Mouse (Mus musculus): ENCODE results near the gene Cdc42ep3. TPM values are rescaled to one million over a fixed set of nuclear protein-coding genes. Genes with fewer than 3 reads are reported as not detected.

Gene Cdc42ep3
- polyA plus RNA-seq, 1 experiment from 2014 or later, result 41.0 TPM

DNA sequence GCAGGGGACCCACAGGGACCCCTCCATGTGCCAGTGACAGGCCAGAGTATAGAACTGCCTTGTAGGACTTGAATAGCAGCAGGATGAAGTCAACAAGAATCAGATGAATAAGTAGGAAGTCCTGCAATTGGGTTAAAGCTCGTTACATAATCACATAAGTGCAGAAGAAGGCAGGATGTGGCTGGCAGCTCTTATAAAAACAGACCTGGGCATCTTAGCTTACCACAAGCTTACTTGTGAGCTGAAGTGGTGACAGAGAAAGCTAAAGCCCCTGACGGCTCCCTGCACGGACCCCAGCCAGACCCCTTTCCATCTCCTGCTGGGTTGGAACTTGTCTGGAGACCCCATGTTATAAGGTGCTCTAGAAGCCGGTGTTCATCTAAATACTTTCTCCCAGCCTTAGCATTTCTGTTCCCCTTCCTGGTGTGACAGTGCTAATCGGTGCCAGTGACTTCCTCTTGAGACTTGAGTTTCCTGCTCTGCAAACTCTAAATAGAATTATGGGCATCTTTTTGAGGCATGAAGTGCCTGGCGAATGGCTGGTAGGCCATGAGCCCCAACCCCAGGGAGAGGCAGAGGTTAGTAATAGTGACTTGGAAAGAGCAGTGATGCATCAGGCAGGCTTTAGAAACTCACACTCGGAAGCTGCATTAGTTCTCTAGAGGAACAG is 6.8 kb downstream of the Cdc42ep3 start:
- no peak overlapping the region for H3K4me3 ChIP-seq (ENCODE audit: low read depth, low read length)
- no peak for TF ChIP-seq CTCF (IDR thresholded peaks at IDR 0.05; ENCODE audit: low read depth)
- no peak overlapping the region for H3K9ac ChIP-seq (ENCODE audit: low read depth, low read length)
- no peak for ATAC-seq
- no peak overlapping the region for H3K27ac ChIP-seq (ENCODE audit: low read depth, low read length)
- WGBS, result 80% methylated on average over 7 of the region's 7 CpGs
- no peaks in the 10 kb centered on the region for H3K27me3 ChIP-seq (replicated peaks; ENCODE audit: control insufficient read depth, insufficient read depth, low read length)
- H3K36me3 ChIP-seq (ENCODE audit: control insufficient read depth, insufficient read depth), result no peaks in the 10 kb centered on the region
- H3K4me2 ChIP-seq (replicated peaks; ENCODE audit: low read depth), result no peak overlapping the region
- H3K4me1 ChIP-seq (replicated peaks; ENCODE audit: control insufficient read depth, insufficient read depth, low read length), result no peaks in the 10 kb centered on the region; the same call in 1 of the 2 replicates
- no peaks in the 10 kb centered on the region for H3K9me3 ChIP-seq (ENCODE audit: control insufficient read depth)

DNA sequence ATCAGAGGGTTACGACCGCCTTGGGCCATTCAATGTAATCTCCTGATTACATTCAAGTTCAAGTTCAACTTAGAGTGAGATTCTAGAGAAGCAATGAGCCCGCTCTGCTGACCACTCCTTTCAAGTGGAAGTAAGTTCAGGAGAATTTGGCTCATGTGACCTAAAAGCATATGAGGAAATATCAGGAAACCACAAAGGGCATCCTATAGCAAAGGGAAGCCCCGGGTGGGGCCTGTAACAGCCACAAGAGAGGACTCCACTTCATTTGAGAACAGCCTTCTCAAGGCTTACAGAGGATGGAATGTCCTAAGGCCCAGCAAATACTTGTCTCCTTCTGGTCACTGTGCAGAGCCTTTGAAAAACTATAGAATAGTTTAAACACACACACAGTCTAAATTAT is 7.6 kb downstream of the Cdc42ep3 start:
- no peak for TF ChIP-seq CTCF (IDR thresholded peaks at IDR 0.05; ENCODE audit: low read depth)
- Histone ChIP-seq H3K36me3 (ENCODE audit: control insufficient read depth, insufficient read depth) (no peaks in the 10 kb centered on the region), H3K9me3 (ENCODE audit: control insufficient read depth) (no peaks in the 10 kb centered on the region), H3K27me3 (replicated peaks; ENCODE audit: control insufficient read depth, insufficient read depth, low read length) (no peaks in the 10 kb centered on the region), H3K4me2 (replicated peaks; ENCODE audit: low read depth) (no peak overlapping the region), H3K4me1 (replicated peaks; ENCODE audit: control insufficient read depth, insufficient read depth, low read length) (no peaks in the 10 kb centered on the region; the same call in 1 of the 2 replicates), H3K9ac (ENCODE audit: low read depth, low read length) (no peak overlapping the region), H3K27ac (ENCODE audit: low read depth, low read length) (no peak overlapping the region), H3K4me3 (ENCODE audit: low read depth, low read length) (no peak overlapping the region)
- ATAC-seq, result no peak
- 63% methylated on average over 4 of the region's 4 CpGs for WGBS

DNA sequence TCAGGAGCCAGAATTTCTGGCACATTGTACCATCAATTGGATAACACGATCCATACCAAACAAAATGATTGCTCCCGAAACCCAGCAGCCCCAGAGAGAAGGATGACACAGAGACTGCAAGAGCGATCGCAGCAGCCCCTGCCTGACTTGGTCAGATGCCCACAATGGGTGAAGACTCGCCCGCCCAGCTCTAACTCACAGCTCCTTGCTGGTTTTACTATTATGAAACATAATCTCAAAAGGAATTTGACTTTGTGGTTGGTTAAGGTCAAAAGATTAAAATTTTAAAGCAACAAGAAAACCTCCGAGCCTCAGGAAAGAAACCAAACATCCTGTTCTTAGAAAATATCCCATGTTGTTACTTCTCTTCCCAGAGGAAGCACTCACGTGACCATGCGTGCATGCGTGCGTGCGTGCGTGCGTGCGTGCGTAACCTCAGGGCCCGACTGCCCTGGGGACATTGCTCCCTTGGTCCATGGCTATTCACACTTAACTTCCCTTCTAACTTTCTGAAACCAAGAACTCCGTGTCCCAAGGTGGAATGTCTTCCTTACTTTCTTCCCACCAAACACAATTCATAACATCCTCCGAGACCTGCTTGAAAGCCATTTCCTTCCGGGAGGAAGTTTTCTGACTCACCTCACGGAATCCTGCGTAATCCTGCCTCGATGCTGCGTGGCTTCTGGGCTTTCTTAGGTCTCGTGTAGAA is 9.7 kb downstream of the Cdc42ep3 start:
- Histone ChIP-seq H3K27ac (ENCODE audit: low read depth, low read length) (no peak overlapping the region), H3K36me3 (ENCODE audit: control insufficient read depth, insufficient read depth) (no peaks in the 10 kb centered on the region), H3K9me3 (ENCODE audit: control insufficient read depth) (no peaks in the 10 kb centered on the region), H3K4me3 (ENCODE audit: low read depth, low read length) (no peak overlapping the region), H3K27me3 (replicated peaks; ENCODE audit: control insufficient read depth, insufficient read depth, low read length) (no peaks in the 10 kb centered on the region), H3K9ac (ENCODE audit: low read depth, low read length) (no peak overlapping the region), H3K4me2 (replicated peaks; ENCODE audit: low read depth) (no peak overlapping the region), H3K4me1 (replicated peaks; ENCODE audit: control insufficient read depth, insufficient read depth, low read length) (no peaks in the 10 kb centered on the region)
- no peak for ATAC-seq
- WGBS, result 91% methylated on average over 25 of the region's 25 CpGs
- no peak for TF ChIP-seq CTCF (IDR thresholded peaks at IDR 0.05; ENCODE audit: low read depth)

GRCm38 (mm10) chr17:79343334-79343946 is 11.5 kb downstream of the Cdc42ep3 start:
- Histone ChIP-seq H3K9me3 (ENCODE audit: control insufficient read depth) (no peaks in the 10 kb centered on the region), H3K4me3 (ENCODE audit: low read depth, low read length) (no peak overlapping the region), H3K27ac (ENCODE audit: low read depth, low read length) (no peak overlapping the region), H3K4me2 (replicated peaks; ENCODE audit: low read depth) (no peak overlapping the region), H3K9ac (ENCODE audit: low read depth, low read length) (no peak overlapping the region), H3K27me3 (replicated peaks; ENCODE audit: control insufficient read depth, insufficient read depth, low read length) (no peaks in the 10 kb centered on the region), H3K4me1 (replicated peaks; ENCODE audit: control insufficient read depth, insufficient read depth, low read length) (no peaks in the 10 kb centered on the region), H3K36me3 (ENCODE audit: control insufficient read depth, insufficient read depth) (no peaks in the 10 kb centered on the region)
- ATAC-seq, result no peak
- no peak for TF ChIP-seq CTCF (IDR thresholded peaks at IDR 0.05; ENCODE audit: low read depth)
- 59% methylated on average over 5 of the region's 5 CpGs for WGBS

GRCm38 (mm10) chr17:79342639-79343333 is 12.1 kb downstream of the Cdc42ep3 start:
- ATAC-seq, result no peak
- Histone ChIP-seq H3K27ac (ENCODE audit: low read depth, low read length) (no peak overlapping the region), H3K4me3 (ENCODE audit: low read depth, low read length) (no peak overlapping the region), H3K4me2 (replicated peaks; ENCODE audit: low read depth) (no peak overlapping the region), H3K36me3 (ENCODE audit: control insufficient read depth, insufficient read depth) (no peaks in the 10 kb centered on the region), H3K27me3 (replicated peaks; ENCODE audit: control insufficient read depth, insufficient read depth, low read length) (no peaks in the 10 kb centered on the region), H3K9me3 (ENCODE audit: control insufficient read depth) (no peaks in the 10 kb centered on the region), H3K4me1 (replicated peaks; ENCODE audit: control insufficient read depth, insufficient read depth, low read length) (no peaks in the 10 kb centered on the region), H3K9ac (ENCODE audit: low read depth, low read length) (no peak overlapping the region)
- 64% methylated on average over 3 of the region's 3 CpGs for WGBS
- no peak for TF ChIP-seq CTCF (IDR thresholded peaks at IDR 0.05; ENCODE audit: low read depth)

GRCm38 (mm10) chr17:79341946-79342470 is 12.9 kb downstream of the Cdc42ep3 start:
- no peaks in the 10 kb centered on the region for H3K9me3 ChIP-seq (ENCODE audit: control insufficient read depth)
- no peak for TF ChIP-seq CTCF (IDR thresholded peaks at IDR 0.05; ENCODE audit: low read depth)
- no peaks in the 10 kb centered on the region for H3K36me3 ChIP-seq (ENCODE audit: control insufficient read depth, insufficient read depth)
- H3K4me1 ChIP-seq (replicated peaks; ENCODE audit: control insufficient read depth, insufficient read depth, low read length), result no peaks in the 10 kb centered on the region
- no peak overlapping the region for H3K9ac ChIP-seq (ENCODE audit: low read depth, low read length)
- H3K27me3 ChIP-seq (replicated peaks; ENCODE audit: control insufficient read depth, insufficient read depth, low read length), result no peaks in the 10 kb centered on the region
- no peak overlapping the region for H3K4me2 ChIP-seq (replicated peaks; ENCODE audit: low read depth)
- H3K27ac ChIP-seq (ENCODE audit: low read depth, low read length), result no peak overlapping the region
- ATAC-seq, result no peak
- 73% methylated on average over 7 of the region's 7 CpGs for WGBS
- no peak overlapping the region for H3K4me3 ChIP-seq (ENCODE audit: low read depth, low read length)

Data from intestine, postnatal 0 days (tissue).